Mouse (Mus musculus) lung, adult 2 months (tissue): Measurements from ENCODE around the gene Acbd6.

ENCODE experiments used
- CTCF ChIP-seq: fragments of 200-500 bp; IDR thresholded peaks from 2 replicates; pipeline ENCODE4 v1.5.1; 2011; ENCODE audit warnings: mild to moderate bottlenecking, low read length, control low read depth; ENCODE audit not compliant: insufficient read depth
- POLR2A ChIP-seq: fragments of 200-500 bp; IDR thresholded peaks from 2 replicates; pipeline ENCODE4 v1.6.1; 2011; ENCODE audit warnings: low read depth, mild to moderate bottlenecking, control low read depth, low read length, borderline replicate concordance; ENCODE audit errors: extremely low read depth

GRCm38 (mm10) chr1:155627746-155628145, 69.8 kb downstream of the Acbd6 start:
- TF ChIP-seq CTCF (no peak), POLR2A (no peak)
